ENCODE assay signal across 27 mouse cellular contexts in the genomic region with DNA sequence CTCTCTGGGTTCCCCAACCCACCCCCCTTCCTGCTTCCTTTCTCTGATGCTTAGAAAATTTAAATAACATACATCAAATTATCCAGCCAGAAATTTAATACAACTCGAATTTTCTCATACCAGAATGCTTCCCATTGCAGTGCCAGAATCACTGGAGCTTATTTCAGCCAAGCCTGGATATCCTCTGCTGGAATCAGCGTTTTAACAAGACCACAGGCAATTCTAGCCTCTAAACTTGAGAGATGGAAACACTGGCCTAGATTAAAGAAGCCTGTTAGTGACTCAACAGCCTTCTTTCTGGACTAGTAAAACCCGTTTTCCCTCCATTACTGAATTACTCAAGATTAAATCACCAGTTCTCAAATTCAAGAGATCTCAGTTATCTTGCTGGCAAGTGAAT.
"Had no signal": no experiment of that assay in that cellular context is flagged by ENCODE, and none has a peak within 500 bp of the region (broad histone marks: within the 10 kb centered on the region; RNA-seq: fewer than 3 reads in every experiment).

No protein-coding gene starts in this region.

- H3K27ac ChIP-seq: heart, adult 2 months; heart, embryonic 13.5 days; heart, embryonic 15.5 days; hindbrain, embryonic 13.5 days; hindbrain, embryonic 15.5 days; hindbrain, postnatal 0 days; kidney, embryonic 15.5 days; kidney, postnatal 0 days; limb, embryonic 12.5 days; liver, embryonic 13.5 days had no signal

- ATAC-seq: hindbrain, postnatal 0 days; intestine, embryonic 16.5 days had no signal

- H3K4me3 ChIP-seq: heart, adult 2 months; heart, embryonic 13.5 days; heart, embryonic 15.5 days; hindbrain, embryonic 13.5 days; hindbrain, embryonic 15.5 days; kidney, embryonic 15.5 days; limb, embryonic 12.5 days; liver, embryonic 13.5 days had no signal

- H3K4me1 ChIP-seq: heart, embryonic 15.5 days; hindbrain, embryonic 13.5 days; hindbrain, embryonic 15.5 days; kidney, embryonic 15.5 days; liver, embryonic 13.5 days had no signal

- DNase-seq: gastrocnemius, postnatal 14 days; gastrocnemius, postnatal 36 days; heart, adult 11 months; heart, adult 2 months; heart, postnatal 14 days; heart, postnatal 36 days; kidney, adult 11 months; kidney, adult 2 months; kidney, adult 9 months; kidney, postnatal 14 days; kidney, postnatal 36 days; layer of hippocampus, adult 9-11 months; layer of hippocampus, postnatal 36 days; left cerebral cortex, postnatal 4 days; liver; liver, embryonic 13.5 days had no signal

- H3K36me3 ChIP-seq: heart, embryonic 13.5 days; heart, embryonic 15.5 days; hindbrain, embryonic 13.5 days; hindbrain, embryonic 15.5 days; kidney, embryonic 15.5 days; limb, embryonic 12.5 days; liver, embryonic 13.5 days had no signal

- H3K9me3 ChIP-seq: heart, embryonic 13.5 days; heart, embryonic 15.5 days; hindbrain, embryonic 13.5 days; hindbrain, embryonic 15.5 days; kidney, embryonic 15.5 days; limb, embryonic 12.5 days; liver, embryonic 13.5 days had no signal

- H3K4me2 ChIP-seq: heart, embryonic 11.5 days; heart, embryonic 13.5 days; heart, embryonic 15.5 days; hindbrain, embryonic 13.5 days; hindbrain, embryonic 15.5 days; kidney, embryonic 15.5 days; limb, embryonic 12.5 days; liver, embryonic 11.5 days; liver, embryonic 13.5 days had no signal

- H3K27me3 ChIP-seq: heart, embryonic 13.5 days; heart, embryonic 15.5 days; hindbrain, embryonic 13.5 days; hindbrain, embryonic 15.5 days; kidney, embryonic 15.5 days; liver, embryonic 13.5 days had no signal

- H3K9ac ChIP-seq: heart, embryonic 13.5 days; heart, embryonic 15.5 days; hindbrain, embryonic 13.5 days; hindbrain, embryonic 15.5 days; kidney, embryonic 15.5 days; limb, embryonic 12.5 days; liver, embryonic 13.5 days had no signal
